Mouse (Mus musculus): Measurements from ENCODE around the gene Gm42420.

GRCm38 (mm10) chr6:39591481-39591880 lies 5.9 kb downstream of the Gm42420 start:
- TF ChIP-seq TAL1 (conservative IDR thresholded peaks at IDR 0.05; ENCODE audit: low read depth, low read length): no peak
- no peak for TF ChIP-seq GATA1 (IDR thresholded peaks at IDR 0.05; ENCODE audit: borderline replicate concordance, low read length)
- TF ChIP-seq CTCF (IDR thresholded peaks at IDR 0.05; ENCODE audit: low read depth, low read length): no peak
- TF ChIP-seq POLR2AphosphoS5 (IDR thresholded peaks at IDR 0.05; ENCODE audit: insufficient replicate concordance, low read depth, low read length): no peak
- TF ChIP-seq GATA2 (IDR thresholded peaks at IDR 0.05; ENCODE audit: borderline replicate concordance, low read depth, low read length): no peak
